Mouse (Mus musculus): ENCODE data around the gene Slc8b1. TPM values are rescaled to one million over a fixed set of nuclear protein-coding genes. Genes with fewer than 3 reads are reported as not detected.

Slc8b1 gene
- total and polyA plus RNA-seq, 3 experiments = 3.2 to 5.8 (median 5.1) TPM

GRCm38 (mm10) chr5:120495064-120495702 is 15.8 kb upstream of the Slc8b1 start:
- H3K4me2 ChIP-seq (ENCODE audit: insufficient read depth, low read depth, poor library complexity, severe bottlenecking) = peak overlapping the region; percentile 32; the same call in 1 of the 2 replicates
- dilution Hi-C loops (cut with MboI; ENCODE audit: extremely low pct_ligation_motif_present, extremely low pct_unique_long_range_greater_than_20kb, low sequenced_read_pairs) = no loop called here
- H3K9me3 ChIP-seq (replicated peaks; ENCODE audit: low read length) = peaks cover 3% of the 10 kb centered on the region
- peak overlapping the region; percentile 39 for H3K27ac ChIP-seq (ENCODE audit: insufficient read depth, low read depth)
- H3K4me1 ChIP-seq (ENCODE audit: control insufficient read depth in 1 of 2, insufficient read depth in 2 of 2) = peaks cover 44 to 93% of the 10 kb centered on the region in 2 experiments
- H3K79me2 ChIP-seq (replicated peaks; ENCODE audit: control insufficient read depth, extremely low read depth, insufficient read depth, poor library complexity, severe bottlenecking) = no peaks in the 10 kb centered on the region
- peak overlapping the region in 1 of 3 experiments; percentile 9 for H3K4me3 ChIP-seq (replicated peaks in 1 of 3; ENCODE audit: low read depth in 2 of 3, low read length in 2 of 3, poor library complexity in 1 of 3)
- in situ Hi-C loops (cut with MboI; ENCODE audit: low pct_ligation_motif_present, low pct_unique_long_range_greater_than_20kb, low sequenced_read_pairs) = no loop called here
- peaks cover 44 to 79% of the 10 kb centered on the region in 2 experiments for H3K36me3 ChIP-seq (replicated peaks in 1 of 2; ENCODE audit: control insufficient read depth in 1 of 2, insufficient read depth in 1 of 2, low read length in 1 of 2)
- no peaks in the 10 kb centered on the region for H3K27me3 ChIP-seq (replicated peaks)
- H3K9ac ChIP-seq (ENCODE audit: insufficient read depth, low read depth) = no peak overlapping the region
- TF ChIP-seq MAZ (IDR thresholded peaks at IDR 0.05; ENCODE audit: low read depth, low read length) (no peak), IRF4 (IDR thresholded peaks at IDR 0.05; ENCODE audit: low read depth, low read length) (no peak), EP300 (IDR thresholded peaks at IDR 0.05; ENCODE audit: low read length) (no peak), KAT2A (IDR thresholded peaks at IDR 0.05; ENCODE audit: insufficient replicate concordance, low read length) (no peak), NELFE (IDR thresholded peaks at IDR 0.05; ENCODE audit: low read depth, low read length) (no peak), TBP (conservative IDR thresholded peaks at IDR 0.05; ENCODE audit: low read depth, low read length) (no peak), ZNF384 (IDR thresholded peaks at IDR 0.05; ENCODE audit: low read depth, low read length) (no peak), RCOR1 (conservative IDR thresholded peaks at IDR 0.05; ENCODE audit: low read depth, low read length) (no peak), BHLHE40 (IDR thresholded peaks at IDR 0.05; ENCODE audit: low read depth, low read length) (peak; percentile 52), CHD1 (IDR thresholded peaks at IDR 0.05; ENCODE audit: low read depth, low read length) (no peak), MAX (IDR thresholded peaks at IDR 0.05; ENCODE audit: low read length) (no peak), MYC (IDR thresholded peaks at IDR 0.05; ENCODE audit: low read depth, low read length) (no peak), SIN3A (IDR thresholded peaks at IDR 0.05; ENCODE audit: low read length) (no peak), ETS1 (conservative IDR thresholded peaks at IDR 0.05; ENCODE audit: low read depth, low read length) (0 out of 2 replicates have a peak, but pooled peaks have one; percentile 16), ZC3H11A (IDR thresholded peaks at IDR 0.05; ENCODE audit: low read depth, low read length) (no peak), ZKSCAN1 (IDR thresholded peaks at IDR 0.05; ENCODE audit: borderline replicate concordance, low read depth, low read length) (no peak)
- DNase-seq (ENCODE audit: extremely low read depth) = no peak

- peaks cover 39 to 89% of the 10 kb centered on the region in 2 experiments for H3K4me1 ChIP-seq (ENCODE audit: control insufficient read depth in 1 of 2, insufficient read depth in 2 of 2)
- dilution Hi-C loops (cut with MboI; ENCODE audit: extremely low pct_ligation_motif_present, extremely low pct_unique_long_range_greater_than_20kb, low sequenced_read_pairs) = no loop called here
- H3K9ac ChIP-seq (ENCODE audit: insufficient read depth, low read depth) = no peak overlapping the region
- H3K9me3 ChIP-seq (replicated peaks; ENCODE audit: low read length) = peaks cover 3% of the 10 kb centered on the region
- H3K36me3 ChIP-seq (replicated peaks in 1 of 2; ENCODE audit: control insufficient read depth in 1 of 2, insufficient read depth in 1 of 2, low read length in 1 of 2) = peaks cover 44 to 74% of the 10 kb centered on the region in 2 experiments
- no peaks in the 10 kb centered on the region for H3K27me3 ChIP-seq (replicated peaks)
- H3K79me2 ChIP-seq (replicated peaks; ENCODE audit: control insufficient read depth, extremely low read depth, insufficient read depth, poor library complexity, severe bottlenecking) = no peaks in the 10 kb centered on the region; the same call in 1 of the 2 replicates
- peak; percentile 43 for DNase-seq (ENCODE audit: extremely low read depth)
- in situ Hi-C loops (cut with MboI; ENCODE audit: low pct_ligation_motif_present, low pct_unique_long_range_greater_than_20kb, low sequenced_read_pairs) = no loop called here
- H3K4me3 ChIP-seq (replicated peaks in 1 of 3; ENCODE audit: low read depth in 2 of 3, low read length in 2 of 3, poor library complexity in 1 of 3) = peak overlapping the region in 1 of 3 experiments; percentile 10
- H3K4me2 ChIP-seq (ENCODE audit: insufficient read depth, low read depth, poor library complexity, severe bottlenecking) = peak overlapping the region; percentile 32; the same call in 1 of the 2 replicates
- peak overlapping the region; percentile 39 for H3K27ac ChIP-seq (ENCODE audit: insufficient read depth, low read depth)
- TF ChIP-seq SIN3A (IDR thresholded peaks at IDR 0.05; ENCODE audit: low read length) (no peak; the same call in none of the 2 replicates), MAFK (IDR thresholded peaks at IDR 0.05; ENCODE audit: insufficient replicate concordance, low read length) (no peak), POLR2AphosphoS2 (IDR thresholded peaks at IDR 0.05; ENCODE audit: low read depth, low read length) (no peak), MYC (IDR thresholded peaks at IDR 0.05; ENCODE audit: low read depth, low read length) (no peak), UBTF (IDR thresholded peaks at IDR 0.05; ENCODE audit: low read depth, low read length) (no peak), HCFC1 (IDR thresholded peaks at IDR 0.05; ENCODE audit: low read depth, low read length) (no peak), BHLHE40 (IDR thresholded peaks at IDR 0.05; ENCODE audit: low read depth, low read length) (peak; percentile 78), PAX5 (IDR thresholded peaks at IDR 0.05; ENCODE audit: low read length) (no peak), JUND (conservative IDR thresholded peaks at IDR 0.05; ENCODE audit: low read depth, low read length) (no peak), RCOR1 (conservative IDR thresholded peaks at IDR 0.05; ENCODE audit: low read depth, low read length) (no peak), POLR2A (IDR thresholded peaks at IDR 0.05; ENCODE audit: low read depth, low read length) (peak; percentile 22; the same call in 1 of the 2 replicates), ELF1 (IDR thresholded peaks at IDR 0.05; ENCODE audit: low read depth, low read length) (no peak), SMC3 (IDR thresholded peaks at IDR 0.05; ENCODE audit: low read depth, low read length) (no peak), TCF12 (IDR thresholded peaks at IDR 0.05; ENCODE audit: low read depth, low read length) (peak; percentile 80), CHD2 (IDR thresholded peaks at IDR 0.05; ENCODE audit: low read length) (peak; percentile 31; the same call in 1 of the 2 replicates), ETS1 (conservative IDR thresholded peaks at IDR 0.05; ENCODE audit: low read depth, low read length) (peak; percentile 90), MEF2A (IDR thresholded peaks at IDR 0.05; ENCODE audit: borderline replicate concordance, low read depth, low read length) (peak; percentile 65; the same call in 1 of the 2 replicates), EP300 (IDR thresholded peaks at IDR 0.05; ENCODE audit: low read length) (peak; percentile 67), ZKSCAN1 (IDR thresholded peaks at IDR 0.05; ENCODE audit: borderline replicate concordance, low read depth, low read length) (no peak), CTCF (conservative IDR thresholded peaks at IDR 0.05 in 1 of 2, IDR thresholded peaks at IDR 0.05 in 1 of 2; ENCODE audit: low read depth in 2 of 2, low read length in 2 of 2) (no peak), ZMIZ1 (IDR thresholded peaks at IDR 0.05; ENCODE audit: low read depth, low read length) (no peak), IRF4 (IDR thresholded peaks at IDR 0.05; ENCODE audit: low read depth, low read length) (peak; percentile 87)
Observed at GRCm38 (mm10) chr5:120495703-120496226, 15.2 kb upstream of the Slc8b1 start.
